Mouse (Mus musculus) liver, embryonic 13.5 days (tissue): ENCODE data around the gene Atxn2. TPM values are rescaled to one million over a fixed set of nuclear protein-coding genes. Genes with fewer than 3 reads are reported as not detected.
"Not testable (repeated sequence)": the region's sequence is repeated elsewhere in the genome, so short reads cannot be mapped to it uniquely, and the experiment has no call there.

Experiments
- ATAC-seq: fragments of 200-750 bp; cut with Nextera tagmentation; 2 replicates; pipeline ENCODE4 v1.8.0; 2017; ENCODE audit warnings: low read depth, mild to moderate bottlenecking, moderate number of reproducible peaks, moderate library complexity
- DNase-seq: peaks from one replicate; pipeline ENCODE4 v3.0.0; 2022
- H3K27ac ChIP-seq: fragments of 300-500 bp; sonication (generic); 2 replicates; pipeline ENCODE4 v1.5.1; 2015; ENCODE audit warnings: moderate library complexity, mild to moderate bottlenecking, inconsistent platforms
- H3K27me3 ChIP-seq: fragments of 300-500 bp; sonication (generic); 2 replicates; pipeline ENCODE4 v1.6.1; 2015; ENCODE audit warnings: mild to moderate bottlenecking, inconsistent platforms
- H3K36me3 ChIP-seq: fragments of 300-500 bp; sonication (generic); 2 replicates; pipeline ENCODE4 v1.6.1; 2015; ENCODE audit warnings: mild to moderate bottlenecking, inconsistent platforms
- H3K4me1 ChIP-seq: fragments of 300-500 bp; sonication (generic); replicated peaks from 2 replicates; pipeline ENCODE4 v1.6.1; 2015; ENCODE audit warnings: inconsistent platforms
- H3K4me2 ChIP-seq: fragments of 300-500 bp; sonication (generic); 2 replicates; pipeline ENCODE4 v1.6.1; 2015; ENCODE audit warnings: inconsistent platforms, mild to moderate bottlenecking, moderate library complexity
- H3K4me3 ChIP-seq: fragments of 300-500 bp; sonication (generic); replicated peaks from 2 replicates; pipeline ENCODE4 v1.5.1; 2015; ENCODE audit warnings: mild to moderate bottlenecking, inconsistent platforms
- H3K9ac ChIP-seq: fragments of 300-500 bp; sonication (generic); 2 replicates; pipeline ENCODE4 v1.6.1; 2015; ENCODE audit warnings: mild to moderate bottlenecking, inconsistent platforms
- H3K9me3 ChIP-seq: fragments of 300-500 bp; sonication (generic); replicated peaks from 2 replicates; pipeline ENCODE4 v1.6.1; 2016; ENCODE audit warnings: inconsistent platforms
- WGBS: fragments of 180-500 bp; shearing (Covaris S2); methylation state at CpG from one replicate; pipeline ENCODE4 v1.1.7; 2015; ENCODE audit not compliant: insufficient replicate concordance; 5-methylcytosine and 5-hydroxymethylcytosine counted together
- polyA plus RNA-seq: library from polyadenylated mRNA; unstranded; fragments of >200 nt; fragmentation: Nextera tagmentation; extraction: Ambion mirVana; gene quantifications from 2 replicates; pipeline ENCODE4 v1.2.1, GENCODE M21; 2015

Atxn2 gene
- polyA plus RNA-seq, 1 experiment from 2014 or later = 17.6 TPM

GRCm38 (mm10) chr5:121738162-121738561 lies 27.0 kb downstream of the Atxn2 start:
- H3K4me3 ChIP-seq, DNase-seq, H3K27ac ChIP-seq, H3K36me3 ChIP-seq, ATAC-seq, H3K9ac ChIP-seq, H3K9me3 ChIP-seq, H3K4me2 ChIP-seq, H3K27me3 ChIP-seq: not testable (repeated sequence)
- WGBS = 83% methylated on average over 2 of the region's 2 CpGs
- peaks cover 42% of the 10 kb centered on the region for H3K4me1 ChIP-seq

- WGBS = 77% methylated on average over 7 of the region's 7 CpGs
- no peak overlapping the region for H3K27ac ChIP-seq
- no peaks in the 10 kb centered on the region for H3K9me3 ChIP-seq
- H3K4me1 ChIP-seq = peaks cover 47% of the 10 kb centered on the region
- no peak overlapping the region for H3K4me2 ChIP-seq
- H3K4me3 ChIP-seq = no peak overlapping the region
- DNase-seq (no peak), ATAC-seq (no peak)
- no peaks in the 10 kb centered on the region for H3K27me3 ChIP-seq
- peaks cover 6% of the 10 kb centered on the region; the same call in 1 of the 2 replicates for H3K36me3 ChIP-seq
- no peak overlapping the region for H3K9ac ChIP-seq
Observed at GRCm38 (mm10) chr5:121738576-121739191, 27.5 kb downstream of the Atxn2 start.

- no peak overlapping the region for H3K4me3 ChIP-seq
- peaks cover 52% of the 10 kb centered on the region for H3K4me1 ChIP-seq
- H3K9me3 ChIP-seq = no peaks in the 10 kb centered on the region
- ATAC-seq = no peak
- no peak overlapping the region for H3K9ac ChIP-seq
- no peak overlapping the region for H3K27ac ChIP-seq
- no peak for DNase-seq
- WGBS = 84% methylated on average over 1 of the region's 1 CpGs
- H3K27me3 ChIP-seq = no peaks in the 10 kb centered on the region
- H3K4me2 ChIP-seq = no peak overlapping the region
- H3K36me3 ChIP-seq = no peaks in the 10 kb centered on the region
Observed at GRCm38 (mm10) chr5:121740516-121740915, 29.4 kb downstream of the Atxn2 start.

GRCm38 (mm10) chr5:121742915-121743314 lies 31.8 kb downstream of the Atxn2 start:
- no peaks in the 10 kb centered on the region for H3K9me3 ChIP-seq
- no peak for ATAC-seq
- no peaks in the 10 kb centered on the region for H3K36me3 ChIP-seq
- H3K27me3 ChIP-seq = no peaks in the 10 kb centered on the region
- no peak overlapping the region for H3K9ac ChIP-seq
- no peak for DNase-seq
- H3K4me3 ChIP-seq = no peak overlapping the region
- peaks cover 58% of the 10 kb centered on the region for H3K4me1 ChIP-seq
- H3K4me2 ChIP-seq = no peak overlapping the region
- 0 out of 2 replicates have a peak overlapping the region, but pooled peaks have one; percentile 2 for H3K27ac ChIP-seq
- WGBS = 84% methylated on average over 2 of the region's 2 CpGs

- DNase-seq = peak; percentile 13
- not testable (repeated sequence) for H3K9me3 ChIP-seq, H3K9ac ChIP-seq, H3K4me3 ChIP-seq, H3K27me3 ChIP-seq
- WGBS = 58% methylated on average over 4 of the region's 4 CpGs
- Histone ChIP-seq H3K27ac (peak overlapping the region; percentile 65), H3K4me1 (peaks cover 46% of the 10 kb centered on the region), H3K4me2 (peak overlapping the region; percentile 30), H3K36me3 (peaks cover 29% of the 10 kb centered on the region)
- ATAC-seq = peak; percentile 80
Observed at GRCm38 (mm10) chr5:121747884-121748594, 36.9 kb downstream of the Atxn2 start.

GRCm38 (mm10) chr5:121749633-121750032 lies 38.5 kb downstream of the Atxn2 start:
- 27% methylated on average over 2 of the region's 2 CpGs for WGBS
- Histone ChIP-seq H3K9ac (no peak overlapping the region), H3K4me1 (peaks cover 39% of the 10 kb centered on the region), H3K4me2 (peak overlapping the region; percentile 12; the same call in 1 of the 2 replicates), H3K4me3 (no peak overlapping the region), H3K36me3 (peaks cover 36% of the 10 kb centered on the region), H3K27me3 (no peaks in the 10 kb centered on the region), H3K27ac (no peak overlapping the region), H3K9me3 (no peaks in the 10 kb centered on the region)
- DNase-seq (peak; percentile 33), ATAC-seq (peak; percentile 76)

GRCm38 (mm10) chr5:121757900-121758299 lies 46.8 kb downstream of the Atxn2 start:
- peaks cover 40% of the 10 kb centered on the region for H3K36me3 ChIP-seq

GRCm38 (mm10) chr5:121758341-121758740 lies 47.2 kb downstream of the Atxn2 start:
- Histone ChIP-seq H3K4me1 (no peaks in the 10 kb centered on the region), H3K27ac (no peak overlapping the region), H3K27me3 (no peaks in the 10 kb centered on the region), H3K4me2 (no peak overlapping the region), H3K9me3 (no peaks in the 10 kb centered on the region), H3K9ac (no peak overlapping the region), H3K4me3 (no peak overlapping the region), H3K36me3 (peaks cover 37% of the 10 kb centered on the region)
- DNase-seq (no peak), ATAC-seq (no peak)
- WGBS = 92% methylated on average over 4 of the region's 4 CpGs

More at GRCm38 (mm10) chr5:121757900-121758299, 46.8 kb downstream of the Atxn2 start:
- Histone ChIP-seq H3K27ac (no peak overlapping the region), H3K9ac (no peak overlapping the region), H3K9me3 (no peaks in the 10 kb centered on the region), H3K4me3 (no peak overlapping the region), H3K27me3 (no peaks in the 10 kb centered on the region), H3K4me2 (no peak overlapping the region), H3K4me1 (no peaks in the 10 kb centered on the region)
- ATAC-seq = no peak
- 85% methylated on average over 2 of the region's 2 CpGs for WGBS
- DNase-seq = no peak

GRCm38 (mm10) chr5:121759921-121760320 lies 48.8 kb downstream of the Atxn2 start:
- Histone ChIP-seq H3K27ac (no peak overlapping the region), H3K9ac (no peak overlapping the region), H3K27me3 (no peaks in the 10 kb centered on the region), H3K4me2 (no peak overlapping the region), H3K9me3 (no peaks in the 10 kb centered on the region), H3K36me3 (peaks cover 37% of the 10 kb centered on the region), H3K4me3 (no peak overlapping the region), H3K4me1 (0 out of 2 replicates have a peak, but pooled peaks cover 3% of the 10 kb centered on the region)
- ATAC-seq (no peak), DNase-seq (no peak)
- WGBS = 88% methylated on average over 4 of the region's 4 CpGs

GRCm38 (mm10) chr5:121761459-121761858 lies 50.3 kb downstream of the Atxn2 start:
- no peak overlapping the region for H3K4me3 ChIP-seq
- ATAC-seq = no peak
- H3K4me2 ChIP-seq = no peak overlapping the region
- H3K9ac ChIP-seq = no peak overlapping the region
- H3K9me3 ChIP-seq = no peaks in the 10 kb centered on the region
- no peak for DNase-seq
- no peaks in the 10 kb centered on the region for H3K27me3 ChIP-seq
- peaks cover 45% of the 10 kb centered on the region for H3K36me3 ChIP-seq
- WGBS = 89% methylated on average over 7 of the region's 7 CpGs
- no peak overlapping the region for H3K27ac ChIP-seq
- 0 out of 2 replicates have a peak, but pooled peaks cover 3% of the 10 kb centered on the region for H3K4me1 ChIP-seq

GRCm38 (mm10) chr5:121762949-121763348 lies 51.8 kb downstream of the Atxn2 start:
- Histone ChIP-seq H3K27ac (no peak overlapping the region), H3K27me3 (no peaks in the 10 kb centered on the region), H3K9me3 (no peaks in the 10 kb centered on the region), H3K9ac (no peak overlapping the region), H3K4me3 (no peak overlapping the region), H3K4me2 (no peak overlapping the region), H3K4me1 (0 out of 2 replicates have a peak, but pooled peaks cover 3% of the 10 kb centered on the region), H3K36me3 (peaks cover 37% of the 10 kb centered on the region)
- DNase-seq = no peak
- ATAC-seq = no peak
- 76% methylated on average over 6 of the region's 6 CpGs for WGBS
